Mouse (Mus musculus): Measurements from ENCODE around the gene Ccdc65.

GRCm38 (mm10) chr15:98676940-98677728, 30.9 kb upstream of the Ccdc65 start, which contains the start of gene Rnd1:
- TF ChIP-seq CTCF (IDR thresholded peaks at IDR 0.05; ENCODE audit: borderline replicate concordance, insufficient read depth, low read depth, low read length) (no peak), POLR2A (IDR thresholded peaks at IDR 0.05; ENCODE audit: borderline replicate concordance, insufficient read depth, low read length) (peak; percentile 100)

All from cerebellum, adult 2 months (tissue).